Mouse (Mus musculus): ENCODE results near the gene 4430402I18Rik.

Gene 4430402I18Rik

GRCm38 (mm10) chr19:28903536-28904119, 64.0 kb downstream of the 4430402I18Rik start:
- intact Hi-C loops (cut with DNase I): no loop called here

DNA sequence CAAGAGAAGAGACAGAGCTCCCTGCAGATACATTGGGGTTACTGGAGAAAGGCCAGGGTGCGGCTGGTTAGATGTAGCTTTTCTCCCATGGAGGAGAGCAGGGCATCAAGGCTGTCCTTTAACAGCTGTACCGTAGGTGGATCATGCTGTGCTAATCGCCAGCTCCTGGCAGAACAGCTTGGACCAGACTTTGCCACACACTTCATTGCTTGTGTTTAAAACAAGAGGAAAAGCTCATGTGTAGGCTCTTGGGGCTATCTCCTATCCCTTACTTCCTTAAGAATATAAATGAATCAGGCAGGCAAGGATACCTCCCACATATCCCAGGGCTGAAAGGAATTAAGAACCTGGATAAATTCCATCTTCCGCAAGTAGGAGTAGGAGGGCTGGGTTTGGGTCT, 64.8 kb downstream of the 4430402I18Rik start:
- intact Hi-C loops (cut with DNase I): no loop called here

DNA sequence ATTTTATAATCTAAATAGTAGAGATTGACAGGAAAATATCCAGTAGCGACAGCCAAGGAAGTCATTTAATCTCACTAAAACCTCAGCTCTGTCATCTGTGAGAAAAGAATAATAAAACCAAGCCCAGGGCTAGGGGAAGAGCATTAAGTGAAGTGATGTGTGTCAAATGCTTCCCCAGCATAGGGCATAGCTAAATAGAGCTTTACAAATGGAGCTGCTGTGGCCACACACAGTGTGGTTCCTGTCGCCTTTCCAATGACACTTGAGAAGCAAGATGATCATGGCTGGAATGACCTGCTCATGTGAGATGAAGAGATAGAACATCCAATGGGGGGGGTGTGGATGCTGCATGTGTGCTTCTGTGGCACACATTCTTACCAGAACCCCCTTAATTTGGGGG, 65.5 kb downstream of the 4430402I18Rik start:
- intact Hi-C loops (cut with DNase I): no loop called here

- intact Hi-C loops (cut with DNase I): no loop called here
Measured at GRCm38 (mm10) chr19:28900771-28901170, 66.8 kb downstream of the 4430402I18Rik start.

DNA sequence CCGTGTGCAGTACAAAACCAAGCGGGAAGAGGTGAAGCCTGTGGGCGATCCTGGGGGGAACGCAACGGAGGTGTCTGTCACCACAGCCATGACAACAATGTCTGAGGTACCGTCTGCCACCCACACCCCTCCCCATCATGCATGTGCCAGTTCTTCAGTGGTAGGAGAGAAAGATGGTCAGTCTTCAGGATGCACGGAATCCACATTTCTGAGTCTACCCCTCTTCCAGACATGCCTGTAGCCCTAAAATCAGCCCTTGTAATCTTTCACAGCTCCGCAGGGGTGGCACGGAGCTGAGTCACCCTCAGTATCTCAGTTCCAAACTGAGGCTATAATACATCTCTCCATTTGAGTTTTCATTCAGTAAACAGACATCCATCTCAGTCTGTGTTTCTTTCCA, 70.1 kb downstream of the 4430402I18Rik start:
- intact Hi-C loops (cut with DNase I): no loop called here

- intact Hi-C loops (cut with DNase I): no loop called here
Measured at GRCm38 (mm10) chr19:28896639-28897038, 71.0 kb downstream of the 4430402I18Rik start.

DNA sequence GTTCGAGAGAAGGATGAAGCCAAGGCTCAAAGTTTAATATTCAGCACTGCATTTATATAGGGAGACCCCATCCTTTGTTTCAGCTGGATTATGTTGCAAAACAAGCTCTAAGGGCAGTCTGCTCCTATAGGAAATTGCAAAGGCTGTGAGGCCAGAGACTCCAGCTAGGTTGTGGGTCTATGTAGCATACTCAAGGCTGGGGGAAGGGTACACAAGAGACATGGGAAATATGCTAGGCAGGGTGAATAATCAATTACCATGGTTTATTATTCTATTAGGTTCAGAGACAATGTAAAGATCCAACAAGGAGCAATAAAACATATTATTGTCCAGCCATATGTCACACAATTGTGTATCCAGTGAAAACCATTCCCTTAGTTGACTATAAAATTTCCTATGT, 75.7 kb downstream of the 4430402I18Rik start:
- intact Hi-C loops (cut with DNase I): no loop called here

- intact Hi-C loops (cut with DNase I): no loop called here
Measured at GRCm38 (mm10) chr19:28891238-28891637, 76.4 kb downstream of the 4430402I18Rik start.

DNA sequence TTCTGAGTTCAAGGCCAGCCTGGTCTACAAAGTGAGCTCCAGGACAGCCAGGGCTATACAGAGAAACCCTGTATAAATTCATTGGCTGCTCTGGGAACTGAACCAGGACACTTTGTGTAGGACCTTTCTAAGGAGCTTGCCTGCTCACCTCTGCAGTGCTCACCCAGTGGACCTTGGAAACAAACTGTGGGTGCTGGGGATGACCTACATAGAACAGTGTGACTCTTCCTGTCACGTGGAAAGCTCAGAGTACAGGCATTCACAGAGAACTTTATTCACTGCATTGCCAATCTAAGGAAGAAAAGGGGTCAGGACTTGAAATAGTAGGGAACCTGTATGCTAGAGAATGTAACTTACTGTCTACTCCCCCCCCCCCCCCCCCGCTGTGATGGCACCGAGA, 78.3 kb downstream of the 4430402I18Rik start:
- intact Hi-C loops (cut with DNase I): no loop called here

GRCm38 (mm10) chr19:28888496-28888895, 79.1 kb downstream of the 4430402I18Rik start:
- intact Hi-C loops (cut with DNase I): no loop called here

- intact Hi-C loops (cut with DNase I): loop anchor here (5.0 kb wide), 1 partner anchor 106 kb away; no protein-coding TSS in a partner anchor
Measured at GRCm38 (mm10) chr19:28883126-28883525, 84.5 kb downstream of the 4430402I18Rik start.

DNA sequence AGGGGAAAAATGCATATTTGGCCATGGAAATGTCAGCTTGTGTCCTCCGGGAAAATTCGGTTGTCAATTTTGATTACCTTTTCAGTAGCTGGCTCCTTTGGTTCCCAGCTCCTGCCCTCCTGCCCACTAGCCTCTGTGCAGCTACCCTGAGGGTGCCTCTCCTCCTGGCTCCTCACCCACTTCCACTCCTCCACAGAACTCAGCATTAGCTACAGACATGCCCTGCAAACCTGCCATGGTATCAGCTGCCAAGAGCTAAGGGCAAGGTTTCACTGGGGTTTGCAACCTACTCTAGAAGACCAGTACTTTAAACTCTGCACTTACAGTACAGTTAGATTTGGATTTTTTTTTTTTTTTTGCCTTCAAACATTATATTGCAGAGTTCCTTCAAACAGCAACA, 88.1 kb downstream of the 4430402I18Rik start:
- intact Hi-C loops (cut with DNase I): no loop called here

DNA sequence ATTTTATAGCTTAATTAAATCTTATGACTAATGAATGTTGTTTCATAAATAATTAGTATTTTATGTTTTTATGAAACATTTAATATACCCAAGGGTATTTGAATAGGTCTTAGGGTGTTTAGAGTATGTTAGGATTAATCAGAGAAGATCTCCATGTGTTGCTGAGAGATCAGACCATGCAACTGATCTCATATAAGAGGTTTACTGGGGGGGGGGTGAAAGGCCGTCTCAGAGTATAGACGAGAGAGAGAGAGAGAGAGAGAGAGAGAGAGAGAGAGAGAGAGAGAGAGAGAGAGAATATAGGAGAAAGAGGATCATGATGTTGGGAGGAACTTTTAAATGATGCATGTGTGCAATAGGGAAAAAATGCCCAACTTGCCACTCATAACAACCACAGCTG, 97.2 kb downstream of the 4430402I18Rik start:
- intact Hi-C loops (cut with DNase I): no loop called here

GRCm38 (mm10) chr19:28869251-28869855, 98.2 kb downstream of the 4430402I18Rik start:
- intact Hi-C loops (cut with DNase I): no loop called here

- intact Hi-C loops (cut with DNase I): no loop called here
Measured at GRCm38 (mm10) chr19:28865501-28865900, 102.1 kb downstream of the 4430402I18Rik start.

GRCm38 (mm10) chr19:28864981-28865380, 102.6 kb downstream of the 4430402I18Rik start:
- intact Hi-C loops (cut with DNase I): no loop called here

- intact Hi-C loops (cut with DNase I): no loop called here
Measured at GRCm38 (mm10) chr19:28863626-28864025, 104.0 kb downstream of the 4430402I18Rik start.

GRCm38 (mm10) chr19:28860246-28860645, 107.4 kb downstream of the 4430402I18Rik start:
- intact Hi-C loops (cut with DNase I): no loop called here

GRCm38 (mm10) chr19:28854831-28855230, 112.8 kb downstream of the 4430402I18Rik start:
- intact Hi-C loops (cut with DNase I): no loop called here

- intact Hi-C loops (cut with DNase I): no loop called here
Measured at GRCm38 (mm10) chr19:28852001-28852400, 115.6 kb downstream of the 4430402I18Rik start.

GRCm38 (mm10) chr19:28850510-28850909, 117.1 kb downstream of the 4430402I18Rik start:
- intact Hi-C loops (cut with DNase I): loop anchor here (1.0 kb wide), 1 partner anchor 15 kb away; the partner anchor contains the start of gene Slc1a1

DNA sequence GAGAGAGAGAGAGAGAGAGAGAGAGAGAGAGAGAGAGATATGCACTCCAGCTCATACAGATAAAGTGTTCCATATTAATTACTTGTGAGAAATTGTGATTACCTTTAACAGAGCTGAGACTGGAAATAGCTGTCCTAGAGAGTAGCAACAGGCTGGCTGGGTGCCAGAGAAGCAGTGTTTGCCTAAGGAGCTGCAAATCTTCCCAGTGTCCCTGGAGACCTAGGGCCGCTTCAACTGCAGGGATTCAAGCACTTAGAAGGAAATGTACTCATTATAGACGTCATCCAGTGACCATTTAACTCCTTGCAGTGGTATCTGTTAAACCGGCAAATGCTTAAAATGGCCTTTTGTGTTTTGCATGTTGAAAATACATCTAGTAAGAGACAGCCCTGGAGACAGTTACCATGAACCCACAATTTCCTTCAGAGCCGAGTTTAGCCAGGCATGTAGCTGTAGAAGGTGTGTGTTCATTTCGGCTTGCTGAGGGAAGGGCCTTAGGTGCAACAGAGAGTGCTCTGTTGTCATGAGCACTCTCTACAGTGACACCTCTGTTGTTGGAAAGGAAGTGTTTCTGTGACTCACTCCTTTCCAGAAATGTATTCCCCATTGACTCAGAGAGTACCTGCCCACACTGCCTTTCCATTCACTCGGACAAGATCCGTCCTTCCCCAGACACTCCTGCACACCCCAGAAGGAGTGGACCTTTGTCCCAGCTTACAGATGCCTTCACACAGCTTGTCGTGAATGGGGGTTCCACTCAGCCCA, 122.5 kb downstream of the 4430402I18Rik start:
- intact Hi-C loops (cut with DNase I): no loop called here

All from adrenal gland (tissue).